Mouse (Mus musculus): ENCODE results near the gene Cdh5.

- no peak for TF ChIP-seq CTCF (IDR thresholded peaks at IDR 0.05; ENCODE audit: borderline replicate concordance, extremely low read depth, insufficient read depth, insufficient read length)
- TF ChIP-seq POLR2A (IDR thresholded peaks at IDR 0.05; ENCODE audit: borderline replicate concordance, extremely low read depth, insufficient read depth, insufficient read length, poor library complexity, severe bottlenecking) = no peak
Measured at GRCm38 (mm10) chr8:104061048-104061988, 40.1 kb upstream of the Cdh5 start.

Measured in brain, embryonic 14.5 days (tissue).